Mouse (Mus musculus) heart, embryonic 13.5 days (tissue): ENCODE data around the gene Gm28845. TPM values are rescaled to one million over a fixed set of nuclear protein-coding genes. Genes with fewer than 3 reads are reported as not detected.
A peak's percentile ranks its signal among the peaks of the same experiment; 100 is the strongest.

Source experiments
- ATAC-seq: fragments of 200-750 bp; cut with Nextera tagmentation; 2 replicates; pipeline ENCODE4 v1.8.0; 2017; ENCODE audit warnings: moderate TSS enrichment; ENCODE audit not compliant: insufficient number of reproducible peaks, low FRiP score, low TSS enrichment; ENCODE audit errors: extremely low read depth
- H3K27ac ChIP-seq: fragments of 300-500 bp; sonication (generic); replicated peaks from 2 replicates; pipeline ENCODE4 v1.5.1; 2015; ENCODE audit warnings: moderate library complexity, mild to moderate bottlenecking, inconsistent platforms
- H3K27me3 ChIP-seq: fragments of 300-500 bp; sonication (generic); replicated peaks from 2 replicates; pipeline ENCODE4 v1.6.1; 2015; ENCODE audit warnings: mild to moderate bottlenecking, inconsistent platforms
- H3K36me3 ChIP-seq: fragments of 300-500 bp; sonication (generic); 2 replicates; pipeline ENCODE4 v1.6.1; 2015; ENCODE audit warnings: mild to moderate bottlenecking, inconsistent platforms
- H3K4me1 ChIP-seq: fragments of 300-500 bp; sonication (generic); 2 replicates; pipeline ENCODE4 v1.6.1; 2015; ENCODE audit warnings: inconsistent platforms
- H3K4me2 ChIP-seq: fragments of 300-500 bp; sonication (generic); 2 replicates; pipeline ENCODE4 v1.6.1; 2015; ENCODE audit warnings: inconsistent platforms, mild to moderate bottlenecking, moderate library complexity
- H3K4me3 ChIP-seq: fragments of 300-500 bp; sonication (generic); 2 replicates; pipeline ENCODE4 v1.5.1; 2015; ENCODE audit warnings: moderate library complexity, mild to moderate bottlenecking, inconsistent platforms
- H3K9ac ChIP-seq: fragments of 300-500 bp; sonication (generic); 2 replicates; pipeline ENCODE4 v1.6.1; 2015; ENCODE audit warnings: inconsistent platforms, mild to moderate bottlenecking, moderate library complexity
- H3K9me3 ChIP-seq: fragments of 300-500 bp; sonication (generic); 2 replicates; pipeline ENCODE4 v1.6.1; 2016; ENCODE audit warnings: inconsistent platforms
- WGBS: fragments of 180-500 bp; shearing (Covaris S2); methylation state at CpG from one replicate; pipeline ENCODE4 v1.1.7; 2015; ENCODE audit warnings: mixed read lengths; 5-methylcytosine and 5-hydroxymethylcytosine counted together
- polyA plus RNA-seq: library from polyadenylated mRNA; unstranded; fragments of >200 nt; fragmentation: Nextera tagmentation; extraction: Ambion mirVana; gene quantifications from 2 replicates; pipeline ENCODE4 v1.2.1, GENCODE M21; 2015

The Gm28845 gene
- polyA plus RNA-seq, 1 experiment from 2014 or later: not detected

- Histone ChIP-seq H3K27me3 (no peaks in the 10 kb centered on the region), H3K9ac (no peak within 1 kb of the TSS), H3K9me3 (no peaks in the 10 kb centered on the region), H3K4me3 (no peak within 1 kb of the TSS), H3K36me3 (no peaks in the 10 kb centered on the region), H3K27ac (no peak within 1 kb of the TSS), H3K4me1 (no peaks in the 10 kb centered on the region), H3K4me2 (no peak within 1 kb of the TSS)
- 79% methylated on average over 11 of the region's 11 CpGs for WGBS
- ATAC-seq: no peak
These were observed 16.1 kb downstream of the Gm28845 start, which contains the start of gene Cryga for GRCm38 (mm10) chr1:65103273-65103672. Gene Cryga (minus strand): TSS chr1:65103373.

GRCm38 (mm10) chr1:65096953-65097352, 22.4 kb downstream of the Gm28845 start:
- Histone ChIP-seq H3K27ac (no peak overlapping the region), H3K9me3 (no peaks in the 10 kb centered on the region), H3K4me1 (no peaks in the 10 kb centered on the region), H3K36me3 (no peaks in the 10 kb centered on the region), H3K9ac (no peak overlapping the region), H3K4me3 (no peak overlapping the region), H3K27me3 (no peaks in the 10 kb centered on the region), H3K4me2 (no peak overlapping the region)
- WGBS: 77% methylated on average over 3 of the region's 3 CpGs
- ATAC-seq: no peak

GRCm38 (mm10) chr1:65091566-65091965, 27.8 kb downstream of the Gm28845 start:
- ATAC-seq: no peak
- Histone ChIP-seq H3K9ac (no peak overlapping the region), H3K4me1 (no peaks in the 10 kb centered on the region), H3K27ac (no peak overlapping the region), H3K36me3 (no peaks in the 10 kb centered on the region), H3K4me2 (no peak overlapping the region), H3K9me3 (no peaks in the 10 kb centered on the region), H3K27me3 (no peaks in the 10 kb centered on the region), H3K4me3 (no peak overlapping the region)
- 83% methylated on average over 3 of the region's 3 CpGs for WGBS

GRCm38 (mm10) chr1:65090370-65090769, 29.0 kb downstream of the Gm28845 start:
- Histone ChIP-seq H3K4me1 (no peaks in the 10 kb centered on the region), H3K9me3 (no peaks in the 10 kb centered on the region), H3K27ac (no peak overlapping the region), H3K27me3 (no peaks in the 10 kb centered on the region), H3K36me3 (no peaks in the 10 kb centered on the region), H3K4me3 (no peak overlapping the region), H3K4me2 (no peak overlapping the region), H3K9ac (no peak overlapping the region)
- 48% methylated on average over 2 of the region's 2 CpGs for WGBS
- no peak for ATAC-seq

- WGBS: 62% methylated on average over 6 of the region's 6 CpGs
- H3K9ac ChIP-seq: no peak overlapping the region
These were observed 30.6 kb downstream of the Gm28845 start for GRCm38 (mm10) chr1:65088567-65089356.

GRCm38 (mm10) chr1:65082188-65082587, 37.2 kb downstream of the Gm28845 start, which contains the start of gene Crygb:
Gene Crygb (minus strand): TSS chr1:65082288.
- H3K9me3 ChIP-seq: 0 out of 2 replicates have a peak, but pooled peaks cover 4% of the 10 kb centered on the region
- H3K27ac ChIP-seq: no peak within 1 kb of the TSS
- H3K4me2 ChIP-seq: peak within 1 kb of the TSS; percentile 27; the same call in 1 of the 2 replicates
- no peaks in the 10 kb centered on the region for H3K4me1 ChIP-seq
- no peak within 1 kb of the TSS for H3K4me3 ChIP-seq
- no peak within 1 kb of the TSS for H3K9ac ChIP-seq
- 38% methylated on average over 7 of the region's 7 CpGs for WGBS
- H3K27me3 ChIP-seq: no peaks in the 10 kb centered on the region
- no peak for ATAC-seq
- no peaks in the 10 kb centered on the region for H3K36me3 ChIP-seq

More at GRCm38 (mm10) chr1:65088567-65089356, 30.6 kb downstream of the Gm28845 start:
- H3K36me3 ChIP-seq: no peaks in the 10 kb centered on the region
- H3K4me3 ChIP-seq: no peak overlapping the region
- no peak overlapping the region for H3K4me2 ChIP-seq
- H3K9me3 ChIP-seq: no peaks in the 10 kb centered on the region
- ATAC-seq: no peak
- no peaks in the 10 kb centered on the region for H3K27me3 ChIP-seq
- no peak overlapping the region for H3K27ac ChIP-seq
- H3K4me1 ChIP-seq: no peaks in the 10 kb centered on the region

- H3K4me2 ChIP-seq: no peak overlapping the region
- WGBS: 11% methylated on average over 5 of the region's 5 CpGs
- no peaks in the 10 kb centered on the region for H3K36me3 ChIP-seq
- no peak for ATAC-seq
- no peak overlapping the region for H3K9ac ChIP-seq
- H3K27me3 ChIP-seq: no peaks in the 10 kb centered on the region
- H3K27ac ChIP-seq: no peak overlapping the region
- H3K4me1 ChIP-seq: peaks cover 5% of the 10 kb centered on the region; the same call in 1 of the 2 replicates
- no peak overlapping the region for H3K4me3 ChIP-seq
- H3K9me3 ChIP-seq: 0 out of 2 replicates have a peak, but pooled peaks cover 4% of the 10 kb centered on the region
These were observed 43.8 kb downstream of the Gm28845 start for GRCm38 (mm10) chr1:65075607-65076006.

- ATAC-seq: no peak
- Histone ChIP-seq H3K4me3 (no peak within 1 kb of the TSS), H3K9me3 (0 out of 2 replicates have a peak, but pooled peaks cover 2% of the 10 kb centered on the region), H3K27me3 (no peaks in the 10 kb centered on the region), H3K4me2 (0 out of 2 replicates have a peak within 1 kb of the TSS, but pooled peaks have one; percentile 16), H3K4me1 (peaks cover 5% of the 10 kb centered on the region; the same call in 1 of the 2 replicates), H3K36me3 (no peaks in the 10 kb centered on the region), H3K27ac (no peak within 1 kb of the TSS), H3K9ac (no peak within 1 kb of the TSS)
- 66% methylated on average over 6 of the region's 6 CpGs for WGBS
These were observed 45.8 kb downstream of the Gm28845 start, which contains the start of gene Crygc for GRCm38 (mm10) chr1:65073589-65073988. Gene Crygc (minus strand): TSS chr1:65073689.

- Histone ChIP-seq H3K36me3 (no peaks in the 10 kb centered on the region), H3K27me3 (no peaks in the 10 kb centered on the region), H3K4me3 (no peak overlapping the region), H3K4me2 (no peak overlapping the region), H3K4me1 (no peaks in the 10 kb centered on the region), H3K27ac (no peak overlapping the region), H3K9ac (no peak overlapping the region), H3K9me3 (no peaks in the 10 kb centered on the region)
- ATAC-seq: no peak
These were observed 51.5 kb downstream of the Gm28845 start for GRCm38 (mm10) chr1:65067842-65068241.

- H3K27me3 ChIP-seq: no peaks in the 10 kb centered on the region
- H3K4me2 ChIP-seq: no peak overlapping the region
- H3K36me3 ChIP-seq: no peaks in the 10 kb centered on the region
- H3K4me1 ChIP-seq: no peaks in the 10 kb centered on the region
- 82% methylated on average over 15 of the region's 15 CpGs for WGBS
- H3K27ac ChIP-seq: no peak overlapping the region
- no peak overlapping the region for H3K4me3 ChIP-seq
- no peak for ATAC-seq
- no peak overlapping the region for H3K9ac ChIP-seq
- H3K9me3 ChIP-seq: no peaks in the 10 kb centered on the region
These were observed 55.2 kb downstream of the Gm28845 start for GRCm38 (mm10) chr1:65064201-65064600.

GRCm38 (mm10) chr1:65063352-65063751, 56.0 kb downstream of the Gm28845 start, which contains the start of gene Crygd:
Gene Crygd (minus strand): TSS chr1:65063452.
- no peaks in the 10 kb centered on the region for H3K36me3 ChIP-seq
- H3K9ac ChIP-seq: no peak within 1 kb of the TSS
- H3K4me3 ChIP-seq: no peak within 1 kb of the TSS
- H3K4me1 ChIP-seq: no peaks in the 10 kb centered on the region
- H3K4me2 ChIP-seq: no peak within 1 kb of the TSS
- ATAC-seq: no peak
- no peaks in the 10 kb centered on the region for H3K9me3 ChIP-seq
- H3K27ac ChIP-seq: no peak within 1 kb of the TSS
- WGBS: 75% methylated on average over 8 of the region's 8 CpGs
- H3K27me3 ChIP-seq: no peaks in the 10 kb centered on the region

- H3K9ac ChIP-seq: no peak overlapping the region
- H3K27ac ChIP-seq: no peak overlapping the region
- no peak for ATAC-seq
- H3K27me3 ChIP-seq: no peaks in the 10 kb centered on the region
- no peak overlapping the region for H3K4me2 ChIP-seq
- no peak overlapping the region for H3K4me3 ChIP-seq
- no peaks in the 10 kb centered on the region for H3K36me3 ChIP-seq
- peaks cover 7% of the 10 kb centered on the region for H3K4me1 ChIP-seq
- 14% methylated on average over 2 of the region's 2 CpGs for WGBS
- H3K9me3 ChIP-seq: no peaks in the 10 kb centered on the region
These were observed 67.2 kb downstream of the Gm28845 start for GRCm38 (mm10) chr1:65052140-65052539.
